Mouse (Mus musculus) cerebral cortex, adult 2 months (tissue): ENCODE measurements around the gene Crb3.

ENCODE experiments used
- WGBS: fragments of 180-500 bp; shearing (Covaris S2); methylation state at CpG from one replicate; pipeline ENCODE4 v1.1.7; 2018; 5-methylcytosine and 5-hydroxymethylcytosine counted together

Gene Crb3

GRCm38 (mm10) chr17:57058891-57059485, at the start of gene Crb3:
Crb3 (plus strand) TSS chr17:57059105.
- under 1% methylated on average over 19 of the region's 22 CpGs for WGBS

GRCm38 (mm10) chr17:57010911-57011235, 48.0 kb upstream of the Crb3 start:
- under 1% methylated on average over 19 of the region's 19 CpGs for WGBS

- under 1% methylated on average over 51 of the region's 51 CpGs for WGBS
These were observed 47.4 kb upstream of the Crb3 start, which contains the start of the genes Gtf2f1 and Gm17949 for GRCm38 (mm10) chr17:57011236-57012141. Gtf2f1 (minus strand) TSS chr17:57011288. Gm17949 (plus strand) TSS chr17:57011469.

- WGBS = 72% methylated on average over 13 of the region's 13 CpGs
These were observed 46.6 kb upstream of the Crb3 start for GRCm38 (mm10) chr17:57012245-57012795.

GRCm38 (mm10) chr17:57019693-57020092, 39.2 kb upstream of the Crb3 start:
- 86% methylated on average over 2 of the region's 2 CpGs for WGBS

- WGBS = 87% methylated on average over 5 of the region's 5 CpGs
These were observed 37.9 kb upstream of the Crb3 start for GRCm38 (mm10) chr17:57020960-57021359.

- WGBS = 62% methylated on average over 4 of the region's 4 CpGs
These were observed 31.4 kb upstream of the Crb3 start for GRCm38 (mm10) chr17:57027471-57027870.

GRCm38 (mm10) chr17:57029691-57030090, 29.2 kb upstream of the Crb3 start:
- WGBS = 25% methylated on average over 8 of the region's 8 CpGs

GRCm38 (mm10) chr17:57030931-57031660, 27.8 kb upstream of the Crb3 start, which contains the start of gene Khsrp:
Khsrp (minus strand) TSS chr17:57031522.
- under 1% methylated on average over 97 of the region's 99 CpGs for WGBS

GRCm38 (mm10) chr17:57031661-57032420, 27.1 kb upstream of the Crb3 start:
- under 1% methylated on average over 38 of the region's 38 CpGs for WGBS

GRCm38 (mm10) chr17:57032854-57033253, 26.1 kb upstream of the Crb3 start:
- WGBS = 76% methylated on average over 4 of the region's 4 CpGs

GRCm38 (mm10) chr17:57038978-57039377, 19.9 kb upstream of the Crb3 start:
- 37% methylated on average over 8 of the region's 8 CpGs for WGBS

- WGBS = 80% methylated on average over 8 of the region's 8 CpGs
These were observed 17.4 kb upstream of the Crb3 start, which contains the start of gene Slc25a41 for GRCm38 (mm10) chr17:57041554-57041953. Slc25a41 (minus strand) TSS chr17:57041654.

- WGBS = 57% methylated on average over 5 of the region's 5 CpGs
These were observed 11.5 kb upstream of the Crb3 start for GRCm38 (mm10) chr17:57047406-57047805.

GRCm38 (mm10) chr17:57048816-57049215, 10.1 kb upstream of the Crb3 start:
- 61% methylated on average over 3 of the region's 3 CpGs for WGBS

- whole genome bisulfite sequencing = 71% methylated on average over 4 of the region's 4 CpGs
These were observed 7.2 kb upstream of the Crb3 start for GRCm38 (mm10) chr17:57051679-57052078.

GRCm38 (mm10) chr17:57056246-57056645, 2.7 kb upstream of the Crb3 start:
- 94% methylated on average over 3 of the region's 3 CpGs for WGBS

GRCm38 (mm10) chr17:57059486-57059977, 627 bp downstream of the Crb3 start, which contains the start of gene Slc25a23:
Slc25a23 (minus strand) TSS chr17:57059863.
- WGBS = under 1% methylated on average over 45 of the region's 45 CpGs

GRCm38 (mm10) chr17:57060231-57060801, 1.4 kb downstream of the Crb3 start:
- WGBS = under 1% methylated on average over 44 of the region's 44 CpGs

GRCm38 (mm10) chr17:57061069-57061468, 2.2 kb downstream of the Crb3 start:
- 40% methylated on average over 10 of the region's 10 CpGs for WGBS
